Mouse (Mus musculus) CH12.LX (cell line): ENCODE results near the gene Stx4a. TPM values are rescaled to one million over a fixed set of nuclear protein-coding genes. Genes with fewer than 3 reads are reported as not detected.

Experiments
- DNase-seq: peaks from one replicate; pipeline ENCODE4 v3.0.0-alpha.2; 2013; ENCODE audit errors: extremely low read depth
- H3K27ac ChIP-seq: 2 replicates; pipeline ENCODE4 v1.5.1; 2012; ENCODE audit warnings: low read depth, mild to moderate bottlenecking, control low read depth, moderate library complexity; ENCODE audit not compliant: insufficient read depth
- H3K27me3 ChIP-seq: replicated peaks from 2 replicates; pipeline ENCODE3; 2012; ENCODE audit warnings: inconsistent platforms
- H3K36me3 ChIP-seq, 2 experiments: replicated peaks in 1 of 2; 2 replicates each; pipeline versions ENCODE3 to v1.6.1; 2012; ENCODE audit warnings: inconsistent platforms in 1 of 2, low read length in 1 of 2, mild to moderate bottlenecking in 1 of 2, mixed read lengths in 1 of 2, moderate library complexity in 1 of 2; ENCODE audit not compliant: control insufficient read depth in 1 of 2, insufficient read depth in 1 of 2
- H3K4me1 ChIP-seq, 2 experiments: 2 replicates each; pipeline ENCODE4 v1.6.1; 2012; ENCODE audit warnings: inconsistent platforms in 1 of 2, moderate library complexity in 1 of 2; ENCODE audit not compliant: insufficient read depth in 2 of 2, control insufficient read depth in 1 of 2
- H3K4me2 ChIP-seq: 2 replicates; pipeline ENCODE4 v1.6.1; 2012; ENCODE audit warnings: low read depth, mild to moderate bottlenecking, control low read depth; ENCODE audit not compliant: poor library complexity, insufficient read depth, severe bottlenecking
- H3K4me3 ChIP-seq, 3 experiments: fragments of 150-350 bp in 1 of 3; sonication (generic) in 1 of 3; replicated peaks in 1 of 3; 2 replicates each; pipeline versions ENCODE3 to v1.5.1; 2011 to 2012; ENCODE audit warnings: low read depth in 2 of 3, low read length in 2 of 3, mild to moderate bottlenecking in 2 of 3, moderate library complexity in 2 of 3, control low read depth in 1 of 3, improper control_type of control experiment in 1 of 3, inconsistent platforms in 1 of 3, mixed read lengths in 1 of 3; ENCODE audit not compliant: poor library complexity in 1 of 3
- H3K79me2 ChIP-seq: replicated peaks from 2 replicates; pipeline ENCODE4 v1.6.1; 2012; ENCODE audit warnings: mild to moderate bottlenecking, moderate library complexity; ENCODE audit not compliant: control insufficient read depth, poor library complexity, insufficient read depth, severe bottlenecking; ENCODE audit errors: extremely low read depth
- H3K9ac ChIP-seq: 2 replicates; pipeline ENCODE4 v1.6.1; 2012; ENCODE audit warnings: low read depth, mild to moderate bottlenecking, control low read depth, moderate library complexity; ENCODE audit not compliant: insufficient read depth
- H3K9me3 ChIP-seq: replicated peaks from 2 replicates; pipeline ENCODE3; 2012; ENCODE audit warnings: low read length, inconsistent platforms, mixed read lengths
- CTCF ChIP-seq, 2 experiments: IDR thresholded peaks in 1 of 2; conservative IDR thresholded peaks in 1 of 2; 2 replicates each; pipeline ENCODE4 v1.5.1; 2011 to 2012; ENCODE audit warnings: low read depth in 2 of 2, low read length in 2 of 2, improper control_type of control experiment in 1 of 2, inconsistent platforms in 1 of 2, mild to moderate bottlenecking in 1 of 2, moderate library complexity in 1 of 2
- E2F4 ChIP-seq: IDR thresholded peaks from 2 replicates; pipeline ENCODE4 v1.6.1; 2011; ENCODE audit warnings: low read depth, low read length, improper control_type of control experiment; ENCODE audit not compliant: insufficient replicate concordance
- ETS1 ChIP-seq: conservative IDR thresholded peaks from 2 replicates; pipeline ENCODE4 v1.6.1; 2012; ENCODE audit warnings: low read depth, mild to moderate bottlenecking, inconsistent platforms, low read length, improper control_type of control experiment, moderate library complexity
- HCFC1 ChIP-seq: IDR thresholded peaks from 2 replicates; pipeline ENCODE4 v1.6.1; 2012; ENCODE audit warnings: low read depth, mild to moderate bottlenecking, inconsistent platforms, low read length, improper control_type of control experiment
- JUN ChIP-seq: IDR thresholded peaks from 2 replicates; pipeline ENCODE4 v1.6.1; 2011; ENCODE audit warnings: low read depth, mild to moderate bottlenecking, low read length, improper control_type of control experiment, moderate library complexity; ENCODE audit not compliant: insufficient read depth
- JUND ChIP-seq: conservative IDR thresholded peaks from 2 replicates; pipeline ENCODE4 v1.6.1; 2011; ENCODE audit warnings: low read depth, low read length, improper control_type of control experiment
- MAFK ChIP-seq: IDR thresholded peaks from 2 replicates; pipeline ENCODE4 v1.6.1; 2011; ENCODE audit warnings: low read length, improper control_type of control experiment; ENCODE audit not compliant: insufficient replicate concordance
- MYC ChIP-seq: IDR thresholded peaks from 2 replicates; pipeline ENCODE4 v1.6.1; 2011; ENCODE audit warnings: low read depth, mild to moderate bottlenecking, improper control_type of control experiment, low read length
- NRF1 ChIP-seq: IDR thresholded peaks from 2 replicates; pipeline ENCODE4 v1.6.1; 2014; ENCODE audit warnings: low read depth, mild to moderate bottlenecking, inconsistent platforms, low read length, improper control_type of control experiment, moderate library complexity
- PAX5 ChIP-seq: IDR thresholded peaks from 2 replicates; pipeline ENCODE4 v1.6.1; 2012; ENCODE audit warnings: low read length, inconsistent platforms, mixed read lengths
- POLR2A ChIP-seq: IDR thresholded peaks from 2 replicates; pipeline ENCODE4 v1.6.1; 2011; ENCODE audit warnings: low read depth, mild to moderate bottlenecking, improper control_type of control experiment, low read length
- RAD21 ChIP-seq: IDR thresholded peaks from 2 replicates; pipeline ENCODE4 v1.6.1; 2011; ENCODE audit warnings: low read depth, mild to moderate bottlenecking, low read length, improper control_type of control experiment, moderate library complexity
- RCOR1 ChIP-seq: conservative IDR thresholded peaks from 2 replicates; pipeline ENCODE4 v1.6.1; 2012; ENCODE audit warnings: low read depth, mild to moderate bottlenecking, inconsistent platforms, low read length, improper control_type of control experiment
- SIN3A ChIP-seq: IDR thresholded peaks from 2 replicates; pipeline ENCODE4 v1.6.1; 2012; ENCODE audit warnings: low read length, improper control_type of control experiment, inconsistent platforms
- SMC3 ChIP-seq: IDR thresholded peaks from 2 replicates; pipeline ENCODE4 v1.6.1; 2011; ENCODE audit warnings: low read depth, low read length, improper control_type of control experiment
- TCF12 ChIP-seq: IDR thresholded peaks from 2 replicates; pipeline ENCODE4 v1.6.1; 2014; ENCODE audit warnings: low read depth, mild to moderate bottlenecking, inconsistent platforms, low read length, improper control_type of control experiment
- USF1 ChIP-seq: IDR thresholded peaks from 2 replicates; pipeline ENCODE4 v1.6.1; 2014; ENCODE audit warnings: low read depth, mild to moderate bottlenecking, inconsistent platforms, low read length, improper control_type of control experiment
- ZC3H11A ChIP-seq: IDR thresholded peaks from 2 replicates; pipeline ENCODE4 v1.6.1; 2012; ENCODE audit warnings: low read depth, mild to moderate bottlenecking, inconsistent platforms, low read length, improper control_type of control experiment
- ZNF384 ChIP-seq: IDR thresholded peaks from 2 replicates; pipeline ENCODE4 v1.6.1; 2012; ENCODE audit warnings: low read depth, low read length, improper control_type of control experiment, inconsistent platforms
- dilution Hi-C: fragments of 300-500 bp; cut with MboI; formaldehyde crosslinking; loops from 2 replicates; pipeline ENCODE4 v1.14.3; 2020; ENCODE audit warnings: low sequenced_read_pairs; ENCODE audit not compliant: extremely low pct_unique_long_range_greater_than_20kb, extremely low pct_ligation_motif_present
- in situ Hi-C: fragments of 300-500 bp; cut with MboI; formaldehyde crosslinking; loops from 3 replicates; pipeline ENCODE4 v1.14.3; 2019; ENCODE audit warnings: low sequenced_read_pairs, low pct_ligation_motif_present, low pct_unique_long_range_greater_than_20kb, mixed read lengths
- polyA plus RNA-seq: library from polyadenylated mRNA; unstranded; fragments of >175 nt; gene quantifications from 2 replicates; pipeline ENCODE4 v1.2.1, GENCODE M21; 2012; ENCODE audit warnings: low read depth; ENCODE audit not compliant: insufficient read length
- total RNA-seq, 2 experiments: library from RNA; depleted of rRNA; stranded (reverse); fragments of 300-350 nt in 1 of 2; fragments of >200 nt in 1 of 2; gene quantifications; 2 replicates each; pipeline ENCODE4 v1.2.3; 2012 to 2014

Gene Stx4a
- total and polyA plus RNA-seq, 3 experiments, result 16.5 to 50.5 (median 25.4) TPM

DNA sequence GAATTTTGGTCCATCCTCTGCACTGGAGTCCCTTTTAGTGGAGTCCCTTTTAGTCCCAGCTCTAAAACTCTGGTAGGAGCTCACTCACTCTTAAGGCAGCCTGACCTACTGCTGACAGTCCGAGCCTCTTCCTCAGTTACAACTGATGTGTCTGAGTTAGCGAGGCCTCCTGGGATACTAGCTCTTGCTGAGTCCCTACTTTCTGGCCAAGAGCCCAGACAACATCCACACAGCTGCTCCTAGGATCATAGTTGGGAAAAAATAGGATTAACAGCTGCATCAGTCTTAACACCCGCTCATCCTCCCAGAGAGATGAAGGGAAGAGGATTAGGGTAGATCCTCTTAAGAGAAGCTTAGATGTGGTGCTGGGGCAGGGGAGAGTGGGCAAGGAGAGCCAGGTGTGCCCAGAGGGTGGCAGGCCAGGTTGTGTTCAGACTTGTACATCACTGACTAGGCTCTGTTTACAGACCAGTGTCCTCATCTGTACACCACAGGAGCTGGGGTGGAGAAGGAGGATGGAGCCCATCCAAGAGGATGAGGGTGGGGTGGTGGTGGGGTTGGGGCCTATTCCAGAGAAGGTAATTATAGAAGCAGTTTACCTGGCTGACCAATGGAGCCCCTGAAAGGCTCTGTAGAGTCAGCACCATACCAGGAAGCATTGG lies 45.2 kb downstream of the Stx4a start:
- H3K36me3 ChIP-seq, result peaks cover 28 to 80% of the 10 kb centered on the region in 2 experiments

GRCm38 (mm10) chr7:127870136-127870821 lies 46.2 kb downstream of the Stx4a start:
- H3K4me2 ChIP-seq, result no peak overlapping the region
- peak; percentile 14 for DNase-seq
- H3K79me2 ChIP-seq, result peaks cover 12% of the 10 kb centered on the region
- no peak overlapping the region for H3K4me3 ChIP-seq
- in situ Hi-C loops, result no loop called here
- dilution Hi-C loops, result no loop called here
- H3K27me3 ChIP-seq, result no peaks in the 10 kb centered on the region
- H3K27ac ChIP-seq, result no peak overlapping the region
- H3K36me3 ChIP-seq, result peaks cover 28 to 70% of the 10 kb centered on the region in 2 experiments
- H3K9me3 ChIP-seq, result no peaks in the 10 kb centered on the region
- peak in 1 of 2 experiments; percentile 77; a peak in 3 of 4 replicates for TF ChIP-seq CTCF (conservative IDR thresholded peaks at IDR 0.05 in 1 of 2, IDR thresholded peaks at IDR 0.05 in 1 of 2; ENCODE audit: low read depth in 2 of 2, low read length in 2 of 2)
- peak; percentile 5 for TF ChIP-seq RAD21
- no peak for TF ChIP-seq PAX5
- no peak for TF ChIP-seq ZNF384
- peak; percentile 35 for TF ChIP-seq SMC3
- no peak overlapping the region for H3K9ac ChIP-seq
- peaks cover 0 to 26% of the 10 kb centered on the region in 2 experiments; a peak in 2 of 4 replicates for H3K4me1 ChIP-seq

More for the DNA sequence above, 45.2 kb downstream of the Stx4a start:
- no peak for DNase-seq
- Histone ChIP-seq H3K9ac (no peak overlapping the region), H3K79me2 (peaks cover 3% of the 10 kb centered on the region), H3K27me3 (no peaks in the 10 kb centered on the region), H3K4me2 (no peak overlapping the region), H3K27ac (no peak overlapping the region), H3K9me3 (no peaks in the 10 kb centered on the region), H3K4me1 (peaks cover 0 to 21% of the 10 kb centered on the region in 2 experiments; a peak in 2 of 4 replicates), H3K4me3 (no peak overlapping the region)
- TF ChIP-seq RCOR1 (no peak), NRF1 (no peak), POLR2A (no peak), SIN3A (no peak), MAFK (no peak), SMC3 (no peak), JUN (no peak), JUND (no peak), ZNF384 (no peak), ETS1 (no peak), TCF12 (no peak), CTCF (conservative IDR thresholded peaks at IDR 0.05 in 1 of 2, IDR thresholded peaks at IDR 0.05 in 1 of 2; ENCODE audit: low read depth in 2 of 2, low read length in 2 of 2) (no peak), E2F4 (no peak), USF1 (no peak), RAD21 (no peak), MYC (no peak), HCFC1 (no peak), ZC3H11A (no peak)
- dilution Hi-C loops (no loop called here), in situ Hi-C loops (no loop called here)
